Mouse (Mus musculus): ENCODE data around the gene Lsamp. TPM values are rescaled to one million over a fixed set of nuclear protein-coding genes. Genes with fewer than 3 reads are reported as not detected.

Lsamp gene
- polyA plus RNA-seq, 1 experiment: 0.31 TPM

- no peaks in the 10 kb centered on the region for H3K4me1 ChIP-seq (ENCODE audit: control insufficient read depth, insufficient read depth, low read length)
- no peak overlapping the region for H3K4me3 ChIP-seq (ENCODE audit: control insufficient read depth, low read depth, low read length)
- no peaks in the 10 kb centered on the region for H3K36me3 ChIP-seq (ENCODE audit: control insufficient read depth, insufficient read depth, low read length)
- no peak overlapping the region for H3K27ac ChIP-seq (ENCODE audit: control insufficient read depth, insufficient read depth, low read depth, low read length)
- TF ChIP-seq CTCF (IDR thresholded peaks at IDR 0.05; ENCODE audit: control insufficient read depth, insufficient read depth, insufficient replicate concordance, low read depth, low read length): no peak
- TF ChIP-seq POLR2A (IDR thresholded peaks at IDR 0.05; ENCODE audit: control insufficient read depth, low read depth, low read length): no peak
- H3K27me3 ChIP-seq (ENCODE audit: control insufficient read depth, insufficient read depth, low read length): no peaks in the 10 kb centered on the region
Observed at GRCm38 (mm10) chr16:40930596-40930995, 946.4 kb downstream of the Lsamp start.

- no peaks in the 10 kb centered on the region for H3K36me3 ChIP-seq (ENCODE audit: control insufficient read depth, insufficient read depth, low read length)
- no peak for TF ChIP-seq POLR2A (IDR thresholded peaks at IDR 0.05; ENCODE audit: control insufficient read depth, low read depth, low read length)
- no peak for TF ChIP-seq CTCF (IDR thresholded peaks at IDR 0.05; ENCODE audit: control insufficient read depth, insufficient read depth, insufficient replicate concordance, low read depth, low read length)
- no peak overlapping the region for H3K27ac ChIP-seq (ENCODE audit: control insufficient read depth, insufficient read depth, low read depth, low read length)
- H3K4me1 ChIP-seq (ENCODE audit: control insufficient read depth, insufficient read depth, low read length): no peaks in the 10 kb centered on the region
- no peaks in the 10 kb centered on the region for H3K27me3 ChIP-seq (ENCODE audit: control insufficient read depth, insufficient read depth, low read length)
- H3K4me3 ChIP-seq (ENCODE audit: control insufficient read depth, low read depth, low read length): no peak overlapping the region
Observed at GRCm38 (mm10) chr16:40942266-40942665, 958.1 kb downstream of the Lsamp start.

DNA sequence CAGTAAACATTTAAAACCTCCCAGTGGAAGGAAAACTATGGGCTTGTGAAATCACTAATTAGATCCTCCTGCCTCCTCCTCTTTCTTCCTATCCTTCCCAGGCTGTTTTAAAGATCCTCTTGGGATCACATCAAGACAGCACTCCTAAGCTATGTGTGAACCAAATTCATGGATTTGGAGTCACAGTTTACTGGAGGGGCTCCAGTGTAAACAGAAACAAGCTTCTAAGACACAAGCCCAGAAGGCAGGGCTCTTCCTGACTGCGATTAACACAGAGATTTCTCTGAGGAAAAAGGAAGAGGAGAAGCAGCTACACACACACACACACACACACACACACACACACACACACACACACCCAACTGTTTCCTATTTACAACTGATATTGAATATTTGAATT is 961.7 kb downstream of the Lsamp start:
- H3K27ac ChIP-seq (ENCODE audit: control insufficient read depth, insufficient read depth, low read depth, low read length): no peak overlapping the region
- H3K4me3 ChIP-seq (ENCODE audit: control insufficient read depth, low read depth, low read length): no peak overlapping the region
- H3K4me1 ChIP-seq (ENCODE audit: control insufficient read depth, insufficient read depth, low read length): no peaks in the 10 kb centered on the region
- no peaks in the 10 kb centered on the region for H3K36me3 ChIP-seq (ENCODE audit: control insufficient read depth, insufficient read depth, low read length)
- no peak for TF ChIP-seq CTCF (IDR thresholded peaks at IDR 0.05; ENCODE audit: control insufficient read depth, insufficient read depth, insufficient replicate concordance, low read depth, low read length)
- no peak for TF ChIP-seq POLR2A (IDR thresholded peaks at IDR 0.05; ENCODE audit: control insufficient read depth, low read depth, low read length)
- H3K27me3 ChIP-seq (ENCODE audit: control insufficient read depth, insufficient read depth, low read length): no peaks in the 10 kb centered on the region

- Histone ChIP-seq H3K27me3 (ENCODE audit: control insufficient read depth, insufficient read depth, low read length) (no peaks in the 10 kb centered on the region), H3K4me3 (ENCODE audit: control insufficient read depth, low read depth, low read length) (no peak overlapping the region), H3K27ac (ENCODE audit: control insufficient read depth, insufficient read depth, low read depth, low read length) (no peak overlapping the region), H3K4me1 (ENCODE audit: control insufficient read depth, insufficient read depth, low read length) (no peaks in the 10 kb centered on the region), H3K36me3 (ENCODE audit: control insufficient read depth, insufficient read depth, low read length) (no peaks in the 10 kb centered on the region)
- no peak for TF ChIP-seq POLR2A (IDR thresholded peaks at IDR 0.05; ENCODE audit: control insufficient read depth, low read depth, low read length)
- TF ChIP-seq CTCF (IDR thresholded peaks at IDR 0.05; ENCODE audit: control insufficient read depth, insufficient read depth, insufficient replicate concordance, low read depth, low read length): no peak
Observed at GRCm38 (mm10) chr16:40948013-40948412, 963.9 kb downstream of the Lsamp start.

DNA sequence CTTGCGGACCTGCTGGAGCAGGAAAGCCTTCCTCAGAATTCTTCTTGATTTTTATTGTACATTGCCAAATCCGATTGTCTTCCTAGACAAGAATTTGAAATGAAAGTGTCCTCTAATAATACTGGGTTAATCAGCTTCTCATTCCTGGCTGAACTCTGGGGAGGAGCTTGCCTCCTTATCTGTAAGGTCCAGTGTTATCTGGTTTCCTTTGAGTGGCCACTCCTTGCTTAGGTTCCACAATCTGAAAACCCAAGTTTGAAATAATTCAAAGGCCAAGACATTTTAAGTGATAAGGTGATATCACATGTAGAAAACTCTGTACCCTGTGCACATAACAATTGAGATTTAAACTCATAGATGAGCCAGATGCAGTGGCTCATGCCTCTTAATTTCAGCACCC is 975.0 kb downstream of the Lsamp start:
- Histone ChIP-seq H3K27me3 (ENCODE audit: control insufficient read depth, insufficient read depth, low read length) (no peaks in the 10 kb centered on the region), H3K4me3 (ENCODE audit: control insufficient read depth, low read depth, low read length) (no peak overlapping the region), H3K27ac (ENCODE audit: control insufficient read depth, insufficient read depth, low read depth, low read length) (no peak overlapping the region), H3K4me1 (ENCODE audit: control insufficient read depth, insufficient read depth, low read length) (no peaks in the 10 kb centered on the region), H3K36me3 (ENCODE audit: control insufficient read depth, insufficient read depth, low read length) (no peaks in the 10 kb centered on the region)
- no peak for TF ChIP-seq CTCF (IDR thresholded peaks at IDR 0.05; ENCODE audit: control insufficient read depth, insufficient read depth, insufficient replicate concordance, low read depth, low read length)
- TF ChIP-seq POLR2A (IDR thresholded peaks at IDR 0.05; ENCODE audit: control insufficient read depth, low read depth, low read length): no peak

GRCm38 (mm10) chr16:40960586-40960985 is 976.4 kb downstream of the Lsamp start:
- Histone ChIP-seq H3K27me3 (ENCODE audit: control insufficient read depth, insufficient read depth, low read length) (no peaks in the 10 kb centered on the region), H3K36me3 (ENCODE audit: control insufficient read depth, insufficient read depth, low read length) (no peaks in the 10 kb centered on the region), H3K4me1 (ENCODE audit: control insufficient read depth, insufficient read depth, low read length) (no peaks in the 10 kb centered on the region), H3K27ac (ENCODE audit: control insufficient read depth, insufficient read depth, low read depth, low read length) (no peak overlapping the region), H3K4me3 (ENCODE audit: control insufficient read depth, low read depth, low read length) (no peak overlapping the region)
- no peak for TF ChIP-seq POLR2A (IDR thresholded peaks at IDR 0.05; ENCODE audit: control insufficient read depth, low read depth, low read length)
- no peak for TF ChIP-seq CTCF (IDR thresholded peaks at IDR 0.05; ENCODE audit: control insufficient read depth, insufficient read depth, insufficient replicate concordance, low read depth, low read length)

DNA sequence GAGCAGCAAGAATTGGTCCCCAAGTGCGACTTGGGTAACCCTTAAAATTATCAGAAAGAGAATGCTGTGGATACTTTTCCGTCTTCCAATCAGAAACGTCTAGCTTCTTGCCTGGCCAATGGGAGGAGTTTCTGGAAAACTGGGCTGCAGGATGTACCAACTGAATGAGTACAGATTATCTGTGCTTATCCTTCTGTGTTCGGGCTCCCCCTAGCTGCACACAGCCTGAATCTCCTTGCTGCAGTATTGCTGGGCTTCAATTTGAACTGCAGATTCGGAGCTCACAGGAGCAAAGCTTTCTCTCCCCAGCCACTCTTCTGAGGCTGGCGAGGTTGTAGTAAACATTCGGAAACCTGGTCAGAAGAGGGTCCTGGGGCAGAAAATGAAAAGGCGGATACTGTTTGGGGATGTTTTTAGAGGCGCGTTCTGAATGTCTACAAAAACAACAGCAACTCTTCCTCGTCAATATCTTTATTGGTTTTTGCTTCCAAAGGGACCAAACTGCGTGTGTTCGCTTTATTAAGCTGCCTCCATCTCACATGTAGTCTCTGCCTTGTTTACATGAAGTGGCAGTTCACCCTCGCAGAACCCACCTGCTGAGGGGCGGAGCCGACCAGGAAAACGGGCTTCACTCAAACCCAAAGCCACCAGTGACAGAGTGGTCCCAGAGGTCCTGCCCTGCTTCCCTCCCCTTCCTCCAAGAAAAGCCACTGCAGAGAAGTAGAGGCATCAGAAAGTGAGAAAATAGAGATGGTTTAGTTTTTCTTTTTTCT is 984.1 kb downstream of the Lsamp start:
- no peak overlapping the region for H3K27ac ChIP-seq (ENCODE audit: control insufficient read depth, insufficient read depth, low read depth, low read length)
- no peak overlapping the region; the same call in 1 of the 2 replicates for H3K4me3 ChIP-seq (ENCODE audit: control insufficient read depth, low read depth, low read length)
- TF ChIP-seq CTCF (IDR thresholded peaks at IDR 0.05; ENCODE audit: control insufficient read depth, insufficient read depth, insufficient replicate concordance, low read depth, low read length) (peak; percentile 42; the same call in 1 of the 2 replicates), POLR2A (IDR thresholded peaks at IDR 0.05; ENCODE audit: control insufficient read depth, low read depth, low read length) (no peak)

More for the DNA sequence above, 984.1 kb downstream of the Lsamp start:
- Histone ChIP-seq H3K36me3 (ENCODE audit: control insufficient read depth, insufficient read depth, low read length) (no peaks in the 10 kb centered on the region), H3K4me1 (ENCODE audit: control insufficient read depth, insufficient read depth, low read length) (peaks cover 4% of the 10 kb centered on the region), H3K27me3 (ENCODE audit: control insufficient read depth, insufficient read depth, low read length) (no peaks in the 10 kb centered on the region)
